In genomic region chr4:120286761-120287241, GRCm38 (mm10) we compare ENCODE assay signal across 8 mouse cellular contexts. TPM values are rescaled to one million over a fixed set of nuclear protein-coding genes. Genes with fewer than 3 reads are reported as not detected.
DNase-seq lines count a peak whose midpoint lies in the region; ATAC-seq and TF ChIP-seq lines count a peak whose summit lies in the region.

No protein-coding gene starts in this region.

- H3K9me3 ChIP-seq in intestine, embryonic 15.5 days, result no peaks in the 10 kb centered on the region
- no peaks in the 10 kb centered on the region for H3K9me3 ChIP-seq in midbrain, embryonic 10.5 days (replicated peaks)

- H3K4me3 ChIP-seq in cerebellum, adult 2 months (replicated peaks; ENCODE audit: insufficient read depth, low read depth, low read length), result peak overlapping the region; percentile 56
- peak overlapping the region; percentile 69 for H3K4me3 ChIP-seq in intestine, embryonic 15.5 days (replicated peaks)
- H3K4me3 ChIP-seq in midbrain, embryonic 10.5 days, result peak overlapping the region; percentile 77

- 1% methylated on average over 53 of the region's 53 CpGs for WGBS in cerebellum, adult 2 months
- WGBS in intestine, embryonic 15.5 days, result under 1% methylated on average over 53 of the region's 53 CpGs
- WGBS in midbrain, embryonic 10.5 days, result under 1% methylated on average over 53 of the region's 53 CpGs

- no peaks in the 10 kb centered on the region for H3K36me3 ChIP-seq in intestine, embryonic 15.5 days
- no peaks in the 10 kb centered on the region for H3K36me3 ChIP-seq in midbrain, embryonic 10.5 days

- no peak for ATAC-seq in intestine, embryonic 15.5 days
- ATAC-seq in frontal cortex, adult (ENCODE audit: low TSS enrichment), result no peak

- H3K27me3 ChIP-seq in cerebellum, adult 2 months (ENCODE audit: control insufficient read depth, insufficient read depth, low read length), result no peaks in the 10 kb centered on the region; the same call in 1 of the 2 replicates
- peaks cover 44% of the 10 kb centered on the region for H3K27me3 ChIP-seq in intestine, embryonic 15.5 days (replicated peaks)
- H3K27me3 ChIP-seq in midbrain, embryonic 10.5 days (ENCODE audit: low read depth, poor library complexity, severe bottlenecking), result peaks cover 89% of the 10 kb centered on the region

- DNase-seq in cerebellum, adult 2 months, result no peak
- DNase-seq in cerebellum, adult 9-11 months, result no peak
- DNase-seq in B cell, adult 2 months, result peak; percentile 29 to 31
- peak; percentile 34 for DNase-seq in embryo, embryonic 9.5 days (ENCODE audit: extremely low spot score)
- peak; percentile 57 for DNase-seq in midbrain, embryonic 10.5 days (ENCODE audit: low spot score)
- DNase-seq in cerebellum, postnatal 4 days (ENCODE audit: low spot score in 2 of 2), result no peak

- no peak overlapping the region for H3K27ac ChIP-seq in cerebellum, adult 2 months (ENCODE audit: insufficient read depth, low read length)
- H3K27ac ChIP-seq in intestine, embryonic 15.5 days, result no peak overlapping the region
- H3K27ac ChIP-seq in midbrain, embryonic 10.5 days (replicated peaks), result peak overlapping the region; percentile 82

- no peak for TF ChIP-seq CTCF in cerebellum, adult 2 months (IDR thresholded peaks at IDR 0.05; ENCODE audit: borderline replicate concordance, insufficient read depth, low read depth, low read length)

- no peak for TF ChIP-seq POLR2A in cerebellum, adult 2 months (IDR thresholded peaks at IDR 0.05; ENCODE audit: borderline replicate concordance, insufficient read depth, low read length)

- peak overlapping the region; percentile 57 for H3K9ac ChIP-seq in intestine, embryonic 15.5 days

- peaks cover 4% of the 10 kb centered on the region for H3K4me1 ChIP-seq in cerebellum, adult 2 months (ENCODE audit: control insufficient read depth, insufficient read depth, low read length)
- peaks cover 28% of the 10 kb centered on the region for H3K4me1 ChIP-seq in intestine, embryonic 15.5 days (replicated peaks)
- H3K4me1 ChIP-seq in midbrain, embryonic 10.5 days, result peaks cover 62% of the 10 kb centered on the region

- H3K4me2 ChIP-seq in intestine, embryonic 15.5 days (replicated peaks), result peak overlapping the region; percentile 100

RNA-seq across cellular contexts. Expression of gene Foxo6, which starts 0.3 kb away (rescaled TPM):
- 1.9 and 2.0 TPM in 2 replicates for polyA plus RNA-seq in cerebellum, adult 2 months (2012; rRNA removed)
- polyA plus RNA-seq in intestine, embryonic 15.5 days (2015; fragmentation: Nextera tagmentation; extraction: Ambion mirVana), result 0.20 and 0.29 TPM in 2 replicates
- polyA plus RNA-seq in midbrain, embryonic 10.5 days (2016; fragmentation: Nextera tagmentation; extraction: Ambion mirVana), result 0.07 TPM in 2 replicates

Comparison
In these comparisons a context has a peak if more than half of its experiments do, and no peak if none do; other contexts are left out.
1. DNase-seq: peak in B cell, adult 2 months (2 of 2), embryo, embryonic 9.5 days (single experiment) and midbrain, embryonic 10.5 days (single experiment); none in cerebellum, adult 2 months (0 of 2), cerebellum, adult 9-11 months (single experiment) and cerebellum, postnatal 4 days (0 of 2).
2. Peak in every context shown above with its lines, with median percentiles within 50 percentile points of each other: H3K4me3 ChIP-seq.